Mouse (Mus musculus) forebrain, embryonic 14.5 days (tissue): ENCODE measurements around the gene 2810004N23Rik. TPM values are rescaled to one million over a fixed set of nuclear protein-coding genes. Genes with fewer than 3 reads are reported as not detected.
A peak's percentile ranks its signal among the peaks of the same experiment; 100 is the strongest.

Experiments
- ATAC-seq: fragments of 200-750 bp; cut with Nextera tagmentation; 2 replicates; pipeline ENCODE4 v1.8.0; 2017; ENCODE audit warnings: mild to moderate bottlenecking, moderate library complexity
- DNase-seq: peaks from one replicate; pipeline ENCODE4 v3.0.0-alpha.2; 2015; ENCODE audit warnings: low spot score
- H3K27ac ChIP-seq: fragments of 300-500 bp; sonication (generic); 2 replicates; pipeline ENCODE4 v1.5.1; 2014; ENCODE audit warnings: low read depth, mild to moderate bottlenecking, control low read depth, low read length, moderate library complexity
- H3K27me3 ChIP-seq: fragments of 300-500 bp; sonication (generic); replicated peaks from 2 replicates; pipeline ENCODE4 v1.6.1; 2014; ENCODE audit warnings: low read length, control low read depth, mixed read lengths; ENCODE audit not compliant: control insufficient read depth, insufficient read depth
- H3K36me3 ChIP-seq: fragments of 300-500 bp; sonication (generic); 2 replicates; pipeline ENCODE4 v1.6.1; 2014; ENCODE audit warnings: low read length, control low read depth; ENCODE audit not compliant: control insufficient read depth, insufficient read depth
- H3K4me1 ChIP-seq: fragments of 300-500 bp; sonication (generic); 2 replicates; pipeline ENCODE4 v1.6.1; 2014; ENCODE audit warnings: antibody characterized with exemption, low read length, control low read depth; ENCODE audit not compliant: control insufficient read depth, insufficient read depth
- H3K4me2 ChIP-seq: fragments of 300-500 bp; sonication (generic); 2 replicates; pipeline ENCODE4 v1.6.1; 2014; ENCODE audit warnings: mild to moderate bottlenecking, control low read depth, low read length
- H3K4me3 ChIP-seq: fragments of 300-500 bp; sonication (generic); 2 replicates; pipeline ENCODE4 v1.5.1; 2014; ENCODE audit warnings: low read depth, low read length, control low read depth
- H3K9ac ChIP-seq: fragments of 300-500 bp; sonication (generic); 2 replicates; pipeline ENCODE4 v1.6.1; 2014; ENCODE audit warnings: mild to moderate bottlenecking, low read length, control low read depth, moderate library complexity
- H3K9me3 ChIP-seq: fragments of 300-500 bp; sonication (generic); replicated peaks from 2 replicates; pipeline ENCODE4 v1.6.1; 2016; ENCODE audit warnings: low read length, control low read depth, mixed read lengths; ENCODE audit not compliant: control insufficient read depth
- WGBS: fragments of 180-500 bp; shearing (Covaris S2); extraction: QIAGEN DNeasy Blood & Tissue Kit; methylation state at CpG from one replicate; pipeline ENCODE4 v1.1.7; 2014; 5-methylcytosine and 5-hydroxymethylcytosine counted together
- polyA plus RNA-seq: library from polyadenylated mRNA; unstranded; fragments of >200 nt; fragmentation: Nextera tagmentation; extraction: Ambion mirVana; gene quantifications from 2 replicates; pipeline ENCODE4 v1.2.1, GENCODE M21; 2014

Gene 2810004N23Rik
- polyA plus RNA-seq, 1 experiment from 2014 or later: 29.1 TPM

DNA sequence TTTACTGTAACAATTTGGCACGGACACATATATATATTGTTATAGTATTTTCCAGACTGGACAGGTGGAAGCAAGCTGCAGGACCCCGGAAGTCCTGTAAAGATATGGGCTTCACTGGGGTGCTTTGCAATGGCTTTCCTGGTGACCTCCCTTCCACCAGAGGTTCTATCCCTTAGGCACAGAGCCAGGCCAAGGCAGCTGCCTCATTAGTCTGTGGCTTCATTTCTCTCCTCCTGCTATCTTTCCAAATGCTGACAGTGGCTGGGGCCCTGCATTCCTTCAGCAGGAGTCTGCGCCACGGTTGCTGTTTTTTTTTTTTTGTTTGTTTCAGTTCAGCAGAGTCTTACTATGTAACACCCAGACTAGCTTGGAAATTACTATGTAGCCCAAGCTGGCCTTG is 71.2 kb downstream of the 2810004N23Rik start:
- DNase-seq: no peak
- no peaks in the 10 kb centered on the region for H3K36me3 ChIP-seq
- peak overlapping the region; percentile 77 for H3K9ac ChIP-seq
- H3K4me3 ChIP-seq: peak overlapping the region; percentile 61
- H3K27ac ChIP-seq: peak overlapping the region; percentile 90
- peak overlapping the region; percentile 94 for H3K4me2 ChIP-seq
- no peak for ATAC-seq
- WGBS: 49% methylated on average over 4 of the region's 4 CpGs
- H3K4me1 ChIP-seq: peaks cover 16% of the 10 kb centered on the region
- peaks cover 15% of the 10 kb centered on the region for H3K27me3 ChIP-seq
- H3K9me3 ChIP-seq: no peaks in the 10 kb centered on the region

DNA sequence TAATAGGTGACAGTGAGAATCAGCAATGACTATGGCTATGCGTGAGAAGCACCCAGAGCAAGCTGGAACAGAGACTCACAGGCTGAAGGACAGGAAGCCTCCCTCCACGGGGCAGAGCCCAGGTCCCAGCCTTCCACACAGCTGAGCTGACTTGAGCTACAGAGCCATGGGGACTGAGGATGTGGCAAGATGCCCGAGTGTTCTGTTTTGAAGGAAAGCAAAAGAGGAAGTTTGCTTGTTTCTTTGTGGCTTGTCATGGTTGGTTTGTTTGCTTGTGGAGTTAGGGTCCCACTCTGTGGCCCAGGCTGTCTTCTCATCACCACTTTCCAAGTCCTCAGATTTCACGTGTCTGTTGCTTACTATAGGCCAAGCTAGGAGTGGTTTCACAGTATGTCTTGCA is 72.2 kb downstream of the 2810004N23Rik start:
- no peak overlapping the region for H3K9ac ChIP-seq
- no peaks in the 10 kb centered on the region for H3K36me3 ChIP-seq
- H3K9me3 ChIP-seq: no peaks in the 10 kb centered on the region
- WGBS: 84% methylated on average over 4 of the region's 4 CpGs
- peaks cover 6% of the 10 kb centered on the region for H3K4me1 ChIP-seq
- no peak overlapping the region for H3K4me2 ChIP-seq
- no peak for ATAC-seq
- no peak overlapping the region for H3K4me3 ChIP-seq
- H3K27me3 ChIP-seq: peaks cover 15% of the 10 kb centered on the region
- DNase-seq: no peak
- H3K27ac ChIP-seq: no peak overlapping the region

Other genes with a start within 250 kb of the 2810004N23Rik start
- gene 2310022B05Rik, start 199.8 kb downstream of the 2810004N23Rik start, polyA plus RNA-seq: 30.6 and 32.4 TPM in 2 replicates
- gene Ttc13, start 141.1 kb downstream of the 2810004N23Rik start, polyA plus RNA-seq: 48.7 and 58.3 TPM in 2 replicates
- gene Arv1, start 141.0 kb downstream of the 2810004N23Rik start, polyA plus RNA-seq: 26.6 and 27.9 TPM in 2 replicates
- 0.27 and 0.38 TPM in 2 replicates for gene Fam89a, start 111.3 kb downstream of the 2810004N23Rik start, polyA plus RNA-seq
- 16.5 and 22.0 TPM in 2 replicates for gene Trim67, start 70.0 kb downstream of the 2810004N23Rik start, polyA plus RNA-seq
- gene Gnpat, start 87 bp downstream of the 2810004N23Rik start, polyA plus RNA-seq: 93.5 and 95.5 TPM in 2 replicates
- gene Exoc8, start 34.6 kb upstream of the 2810004N23Rik start, polyA plus RNA-seq: 5.9 and 7.2 TPM in 2 replicates
- gene Sprtn, start 34.8 kb upstream of the 2810004N23Rik start, polyA plus RNA-seq: 9.8 and 11.1 TPM in 2 replicates
- 24.4 and 25.7 TPM in 2 replicates for gene Egln1, start 86.2 kb upstream of the 2810004N23Rik start, polyA plus RNA-seq
- gene Tsnax, start 149.9 kb upstream of the 2810004N23Rik start, polyA plus RNA-seq: 171 and 186 TPM in 2 replicates
- 0.30 and 0.62 TPM in 2 replicates for gene Disc1, start 191.1 kb upstream of the 2810004N23Rik start, polyA plus RNA-seq